Mouse (Mus musculus) olfactory bulb, adult 2 months (tissue): ENCODE measurements at regions not wholly inside any gene's neighbourhood (a gene's known extent, or its start where the extent isn't known, plus 50 kb on each side); places are given as distances from the start of the nearest gene placed in this dataset.

Experiments used
- CTCF ChIP-seq: fragments of 200-500 bp; IDR thresholded peaks from 2 replicates; pipeline ENCODE4 v1.5.1; 2012; ENCODE audit warnings: low read depth, mild to moderate bottlenecking, low read length, moderate library complexity; ENCODE audit not compliant: insufficient read depth
- POLR2A ChIP-seq: fragments of 200-500 bp; IDR thresholded peaks from 2 replicates; pipeline ENCODE4 v1.6.1; 2012; ENCODE audit warnings: mild to moderate bottlenecking, low read depth, low read length, moderate library complexity; ENCODE audit not compliant: insufficient read depth

DNA sequence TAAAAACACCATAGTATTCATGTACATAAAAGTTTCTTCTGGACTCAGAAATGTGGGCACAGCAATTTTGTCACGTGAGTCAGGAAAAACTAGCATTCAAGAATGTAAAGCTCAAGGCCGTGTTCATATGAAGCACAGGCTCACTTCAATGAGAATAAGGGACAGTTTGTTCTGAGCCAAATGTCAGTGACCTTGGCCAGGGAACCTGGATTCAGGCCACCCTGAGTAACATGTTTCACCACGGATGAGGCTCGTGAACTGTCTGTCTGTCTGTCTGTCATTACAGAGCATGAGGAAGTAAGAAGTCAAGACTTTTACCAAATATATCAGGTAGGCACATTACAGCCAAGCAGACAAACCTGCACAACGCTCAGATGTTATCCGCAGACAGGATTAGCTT is 74.3 kb upstream of the Nr5a2 start:
- TF ChIP-seq POLR2A, result no peak
- no peak for TF ChIP-seq CTCF
